Mouse (Mus musculus): ENCODE results near the gene Galr2. TPM values are rescaled to one million over a fixed set of nuclear protein-coding genes. Genes with fewer than 3 reads are reported as not detected.

Gene Galr2
- polyA plus RNA-seq, 1 experiment: 0.59 TPM

GRCm38 (mm10) chr11:116245616-116246015, 35.1 kb upstream of the Galr2 start:
- Histone ChIP-seq H3K36me3 (ENCODE audit: control insufficient read depth, insufficient read depth, low read length) (peaks cover 4% of the 10 kb centered on the region), H3K27ac (ENCODE audit: control insufficient read depth, insufficient read depth, low read depth, low read length) (no peak overlapping the region), H3K4me3 (ENCODE audit: control insufficient read depth, low read depth, low read length) (no peak overlapping the region), H3K27me3 (ENCODE audit: control insufficient read depth, insufficient read depth, low read length) (no peaks in the 10 kb centered on the region), H3K4me1 (ENCODE audit: control insufficient read depth, insufficient read depth, low read length) (no peaks in the 10 kb centered on the region)
- TF ChIP-seq CTCF (IDR thresholded peaks at IDR 0.05; ENCODE audit: control insufficient read depth, insufficient read depth, insufficient replicate concordance, low read depth, low read length) (no peak), POLR2A (IDR thresholded peaks at IDR 0.05; ENCODE audit: control insufficient read depth, low read depth, low read length) (no peak)

- TF ChIP-seq CTCF (IDR thresholded peaks at IDR 0.05; ENCODE audit: control insufficient read depth, insufficient read depth, insufficient replicate concordance, low read depth, low read length): no peak
- no peak for TF ChIP-seq POLR2A (IDR thresholded peaks at IDR 0.05; ENCODE audit: control insufficient read depth, low read depth, low read length)
- no peaks in the 10 kb centered on the region for H3K4me1 ChIP-seq (ENCODE audit: control insufficient read depth, insufficient read depth, low read length)
- H3K27me3 ChIP-seq (ENCODE audit: control insufficient read depth, insufficient read depth, low read length): no peaks in the 10 kb centered on the region
- no peak overlapping the region for H3K27ac ChIP-seq (ENCODE audit: control insufficient read depth, insufficient read depth, low read depth, low read length)
- H3K36me3 ChIP-seq (ENCODE audit: control insufficient read depth, insufficient read depth, low read length): peaks cover 7% of the 10 kb centered on the region
- no peak overlapping the region for H3K4me3 ChIP-seq (ENCODE audit: control insufficient read depth, low read depth, low read length)
These were observed 33.1 kb upstream of the Galr2 start for GRCm38 (mm10) chr11:116247502-116248222.

- no peaks in the 10 kb centered on the region for H3K4me1 ChIP-seq (ENCODE audit: control insufficient read depth, insufficient read depth, low read length)
- H3K27ac ChIP-seq (ENCODE audit: control insufficient read depth, insufficient read depth, low read depth, low read length): no peak overlapping the region
- H3K4me3 ChIP-seq (ENCODE audit: control insufficient read depth, low read depth, low read length): no peak overlapping the region
- no peaks in the 10 kb centered on the region for H3K27me3 ChIP-seq (ENCODE audit: control insufficient read depth, insufficient read depth, low read length)
- H3K36me3 ChIP-seq (ENCODE audit: control insufficient read depth, insufficient read depth, low read length): peaks cover 7% of the 10 kb centered on the region
- no peak for TF ChIP-seq POLR2A (IDR thresholded peaks at IDR 0.05; ENCODE audit: control insufficient read depth, low read depth, low read length)
These were observed 29.8 kb upstream of the Galr2 start for GRCm38 (mm10) chr11:116250898-116251297.

- H3K4me1 ChIP-seq (ENCODE audit: control insufficient read depth, insufficient read depth, low read length): no peaks in the 10 kb centered on the region
- TF ChIP-seq CTCF (IDR thresholded peaks at IDR 0.05; ENCODE audit: control insufficient read depth, insufficient read depth, insufficient replicate concordance, low read depth, low read length): no peak
- no peak overlapping the region for H3K4me3 ChIP-seq (ENCODE audit: control insufficient read depth, low read depth, low read length)
- H3K27me3 ChIP-seq (ENCODE audit: control insufficient read depth, insufficient read depth, low read length): no peaks in the 10 kb centered on the region
- H3K36me3 ChIP-seq (ENCODE audit: control insufficient read depth, insufficient read depth, low read length): peaks cover 3% of the 10 kb centered on the region
- H3K27ac ChIP-seq (ENCODE audit: control insufficient read depth, insufficient read depth, low read depth, low read length): no peak overlapping the region
These were observed 27.6 kb upstream of the Galr2 start for GRCm38 (mm10) chr11:116253076-116253600.

GRCm38 (mm10) chr11:116254627-116255026, 26.1 kb upstream of the Galr2 start:
- Histone ChIP-seq H3K4me3 (ENCODE audit: control insufficient read depth, low read depth, low read length) (no peak overlapping the region), H3K4me1 (ENCODE audit: control insufficient read depth, insufficient read depth, low read length) (no peaks in the 10 kb centered on the region), H3K27ac (ENCODE audit: control insufficient read depth, insufficient read depth, low read depth, low read length) (no peak overlapping the region), H3K36me3 (ENCODE audit: control insufficient read depth, insufficient read depth, low read length) (peaks cover 5% of the 10 kb centered on the region), H3K27me3 (ENCODE audit: control insufficient read depth, insufficient read depth, low read length) (no peaks in the 10 kb centered on the region)
- no peak for TF ChIP-seq POLR2A (IDR thresholded peaks at IDR 0.05; ENCODE audit: control insufficient read depth, low read depth, low read length)
- no peak for TF ChIP-seq CTCF (IDR thresholded peaks at IDR 0.05; ENCODE audit: control insufficient read depth, insufficient read depth, insufficient replicate concordance, low read depth, low read length)

GRCm38 (mm10) chr11:116255090-116255981, 25.4 kb upstream of the Galr2 start:
- TF ChIP-seq POLR2A (IDR thresholded peaks at IDR 0.05; ENCODE audit: control insufficient read depth, low read depth, low read length): no peak
- no peak for TF ChIP-seq CTCF (IDR thresholded peaks at IDR 0.05; ENCODE audit: control insufficient read depth, insufficient read depth, insufficient replicate concordance, low read depth, low read length)
- Histone ChIP-seq H3K36me3 (ENCODE audit: control insufficient read depth, insufficient read depth, low read length) (peaks cover 5% of the 10 kb centered on the region), H3K4me3 (ENCODE audit: control insufficient read depth, low read depth, low read length) (no peak overlapping the region), H3K27me3 (ENCODE audit: control insufficient read depth, insufficient read depth, low read length) (no peaks in the 10 kb centered on the region), H3K27ac (ENCODE audit: control insufficient read depth, insufficient read depth, low read depth, low read length) (no peak overlapping the region), H3K4me1 (ENCODE audit: control insufficient read depth, insufficient read depth, low read length) (no peaks in the 10 kb centered on the region)

- Histone ChIP-seq H3K27ac (ENCODE audit: control insufficient read depth, insufficient read depth, low read depth, low read length) (no peak overlapping the region), H3K4me3 (ENCODE audit: control insufficient read depth, low read depth, low read length) (no peak overlapping the region), H3K36me3 (ENCODE audit: control insufficient read depth, insufficient read depth, low read length) (peaks cover 4% of the 10 kb centered on the region), H3K4me1 (ENCODE audit: control insufficient read depth, insufficient read depth, low read length) (no peaks in the 10 kb centered on the region), H3K27me3 (ENCODE audit: control insufficient read depth, insufficient read depth, low read length) (no peaks in the 10 kb centered on the region)
- TF ChIP-seq CTCF (IDR thresholded peaks at IDR 0.05; ENCODE audit: control insufficient read depth, insufficient read depth, insufficient replicate concordance, low read depth, low read length) (no peak), POLR2A (IDR thresholded peaks at IDR 0.05; ENCODE audit: control insufficient read depth, low read depth, low read length) (no peak)
These were observed 24.6 kb upstream of the Galr2 start for GRCm38 (mm10) chr11:116255982-116256675.
